Comparison of ENCODE assay signal across 23 mouse cellular contexts in genomic region chr6:146247906-146248305, GRCm38 (mm10).
DNase-seq lines count a peak whose midpoint lies in the region; ATAC-seq and TF ChIP-seq lines count a peak whose summit lies in the region.
"Had no signal": no experiment of that assay in that cellular context is flagged by ENCODE, and none has a peak within 500 bp of the region (broad histone marks: within the 10 kb centered on the region; RNA-seq: fewer than 3 reads in every experiment).

No protein-coding gene starts in this region.

- no peaks in the 10 kb centered on the region for H3K9me3 ChIP-seq in liver, embryonic 14.5 days (ENCODE audit: control insufficient read depth, low read length)
- H3K9me3 ChIP-seq: embryonic facial prominence, embryonic 15.5 days; forebrain, embryonic 12.5 days; hindbrain, embryonic 15.5 days had no signal

- 0 out of 2 replicates have a peak overlapping the region, but pooled peaks have one; percentile 6 for H3K4me2 ChIP-seq in liver, embryonic 14.5 days (ENCODE audit: low read depth)
- H3K4me2 ChIP-seq: embryonic facial prominence, embryonic 15.5 days; forebrain, embryonic 12.5 days; heart, embryonic 12.5 days; hindbrain, embryonic 15.5 days had no signal

- peak; percentile 56 for DNase-seq in ES-CJ7 (ENCODE audit: low read depth, low spot score)
- DNase-seq in R1 (ENCODE audit: low read depth, low spot score) = peak; percentile 39
- peak in 1 of 3 experiments; percentile 36 for DNase-seq in liver, embryonic 14.5 days (ENCODE audit: low read depth in 3 of 3, low spot score in 3 of 3)
- DNase-seq in gastrocnemius, postnatal 4 days (ENCODE audit: low spot score in 2 of 2) = no peak
- DNase-seq in kidney, adult 8-10 months = no peak
- DNase-seq in urinary bladder, postnatal 4 days (ENCODE audit: low spot score in 2 of 2) = no peak
- DNase-seq: adrenal gland, adult 2 months; adrenal gland, postnatal 36 days; cerebellum, adult 11 months; cerebellum, adult 8-10 months; cerebellum, postnatal 14 days; embryo, embryonic 11 days; forebrain, postnatal 0 days; gastrocnemius, postnatal 36 days; heart, adult 2 months had no signal

- no peaks in the 10 kb centered on the region for H3K27me3 ChIP-seq in liver, embryonic 14.5 days (ENCODE audit: control insufficient read depth, insufficient read depth, low read length)
- H3K27me3 ChIP-seq: embryonic facial prominence, embryonic 15.5 days; forebrain, embryonic 12.5 days; heart, embryonic 12.5 days; hindbrain, embryonic 15.5 days had no signal

- H3K4me1 ChIP-seq in liver, embryonic 14.5 days (replicated peaks; ENCODE audit: control insufficient read depth in 2 of 2, insufficient read depth in 2 of 2, low read length in 1 of 2) = peaks cover 14 to 20% of the 10 kb centered on the region in 2 experiments
- H3K4me1 ChIP-seq: embryonic facial prominence, embryonic 15.5 days; forebrain, embryonic 12.5 days; hindbrain, embryonic 15.5 days had no signal

- H3K36me3 ChIP-seq in liver, embryonic 14.5 days (replicated peaks; ENCODE audit: control insufficient read depth, insufficient read depth, low read depth) = no peaks in the 10 kb centered on the region
- H3K36me3 ChIP-seq: embryonic facial prominence, embryonic 15.5 days; forebrain, embryonic 12.5 days; G1E; hindbrain, embryonic 15.5 days had no signal

- peak; percentile 76 for ATAC-seq in erythroid progenitor cell, adult 5-6 weeks (replicated peaks; ENCODE audit: low FRiP score, poor library complexity, severe bottlenecking)
- ATAC-seq in liver, embryonic 14.5 days (ENCODE audit: insufficient read depth) = peak; percentile 77
- ATAC-seq in megakaryocyte progenitor cell, adult 5-6 weeks (replicated peaks; ENCODE audit: poor library complexity) = no peak
- ATAC-seq: forebrain, postnatal 0 days; inflammation-experienced regulatory T-cells, adult 6 months had no signal

- no peak overlapping the region for H3K4me3 ChIP-seq in liver, embryonic 14.5 days (ENCODE audit: insufficient read depth in 1 of 2, low read depth in 2 of 2, low read length in 2 of 2)
- H3K4me3 ChIP-seq: embryonic facial prominence, embryonic 15.5 days; forebrain, embryonic 12.5 days; heart, adult 2 months; heart, embryonic 12.5 days; hindbrain, embryonic 15.5 days had no signal

- WGBS in liver, embryonic 14.5 days (ENCODE audit: insufficient replicate concordance) = 39% methylated on average over 1 of the region's 1 CpGs

- H3K9ac ChIP-seq in liver, embryonic 14.5 days (replicated peaks) = no peak overlapping the region
- H3K9ac ChIP-seq: embryonic facial prominence, embryonic 15.5 days; forebrain, embryonic 12.5 days; forebrain, postnatal 0 days; heart, embryonic 12.5 days; hindbrain, embryonic 15.5 days had no signal

- no peak overlapping the region for H3K27ac ChIP-seq in liver, embryonic 14.5 days
- H3K27ac ChIP-seq: embryonic facial prominence, embryonic 15.5 days; forebrain, embryonic 12.5 days; heart, adult 2 months; hindbrain, embryonic 15.5 days had no signal

- no peak for TF ChIP-seq EP300 in liver, embryonic 14.5 days (IDR thresholded peaks at IDR 0.05; ENCODE audit: low read depth)

- no peak for TF ChIP-seq CTCF in liver, embryonic 14.5 days (IDR thresholded peaks at IDR 0.05; ENCODE audit: low read depth)

Comparison
In these comparisons a context has a peak if more than half of its experiments do, and no peak if none do; other contexts are left out.
1. DNase-seq: peak in ES-CJ7 (single experiment) and R1 (single experiment); none in gastrocnemius, postnatal 4 days (0 of 2), kidney, adult 8-10 months (0 of 2) and urinary bladder, postnatal 4 days (0 of 2).